Mouse (Mus musculus): ENCODE measurements at regions not wholly inside any gene's neighbourhood (a gene's known extent, or its start where the extent isn't known, plus 50 kb on each side); places are given as distances from the start of the nearest gene placed in this dataset.

GRCm38 (mm10) chr13:48171309-48171953 lies 89.6 kb upstream of the Id4 start:
- DNase-seq (ENCODE audit: low read depth, low spot score): no peak

GRCm38 (mm10) chr13:48171994-48172393 lies 89.0 kb upstream of the Id4 start:
- DNase-seq (ENCODE audit: low read depth, low spot score): no peak

- DNase-seq (ENCODE audit: low read depth, low spot score): no peak
Observed at GRCm38 (mm10) chr13:48192476-48192875, 68.6 kb upstream of the Id4 start.

DNA sequence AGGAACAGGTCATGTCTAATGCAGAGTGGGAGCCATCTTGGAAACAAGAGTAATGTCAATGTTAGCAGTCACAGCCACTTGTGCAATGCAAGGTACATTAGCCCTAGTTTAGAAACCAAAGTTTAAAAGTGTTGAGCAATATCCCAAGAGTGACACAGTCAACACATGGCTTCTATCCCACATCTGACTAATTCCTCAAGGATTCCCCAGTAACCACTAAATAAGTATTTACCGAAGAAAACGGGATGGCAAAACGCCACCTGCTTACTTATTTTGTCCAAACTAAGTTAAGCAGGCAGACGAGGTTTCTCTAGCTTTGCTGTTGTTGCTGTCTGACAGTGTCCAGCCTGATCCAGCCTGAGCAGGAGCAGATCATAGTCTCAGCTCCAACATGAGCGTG lies 67.1 kb upstream of the Id4 start:
- no peak for DNase-seq (ENCODE audit: low read depth, low spot score)

DNA sequence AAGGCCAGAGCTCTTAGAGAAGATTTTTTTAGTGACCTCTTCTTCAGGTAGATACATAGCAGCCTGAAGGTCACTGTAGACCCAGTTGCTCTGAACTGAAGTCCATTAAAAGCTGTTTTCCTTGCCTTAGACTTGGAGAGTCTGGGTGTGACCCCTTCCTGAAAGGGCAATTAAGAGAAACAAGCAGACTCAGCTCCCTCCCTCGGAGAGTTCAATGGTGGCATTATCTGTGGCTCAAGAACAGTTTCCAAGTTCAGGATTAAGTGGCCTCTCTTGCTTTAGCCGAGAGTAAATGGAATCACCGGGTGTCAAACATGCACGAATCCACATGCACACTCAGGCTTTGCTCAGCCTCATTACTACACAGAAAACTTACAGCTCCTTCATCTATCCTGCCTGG lies 53.2 kb upstream of the Id4 start:
- DNase-seq (ENCODE audit: low read depth, low spot score): no peak
